Comparison of ENCODE assay signal across 37 mouse cellular contexts in genomic region chrX:7937667-7938066, GRCm38 (mm10). TPM values are rescaled to one million over a fixed set of nuclear protein-coding genes. Genes with fewer than 3 reads are reported as not detected.
DNase-seq lines count a peak whose midpoint lies in the region; ATAC-seq and TF ChIP-seq lines count a peak whose summit lies in the region.
"Had no signal": no experiment of that assay in that cellular context is flagged by ENCODE, and none has a peak within 500 bp of the region (broad histone marks: within the 10 kb centered on the region; RNA-seq: fewer than 3 reads in every experiment).

No protein-coding gene starts in this region.

- no peak overlapping the region for H3K4me3 ChIP-seq in ES-Bruce4 (ENCODE audit: low read depth, low read length)
- H3K4me3 ChIP-seq: embryonic facial prominence, embryonic 10.5 days; embryonic facial prominence, embryonic 13.5 days; heart, embryonic 12.5 days; heart, embryonic 15.5 days; hindbrain, embryonic 10.5 days; hindbrain, embryonic 13.5 days; intestine, embryonic 15.5 days had no signal

- in situ Hi-C loops in Patski (cut with MboI; ENCODE audit: low pct_unique_long_range_greater_than_20kb) = no loop called here

- no peaks in the 10 kb centered on the region for H3K9me3 ChIP-seq in ES-Bruce4 (replicated peaks; ENCODE audit: control insufficient read depth, insufficient read depth, low read length, poor library complexity, severe bottlenecking)
- H3K9me3 ChIP-seq: embryonic facial prominence, embryonic 13.5 days; heart, embryonic 12.5 days; heart, embryonic 15.5 days; hindbrain, embryonic 13.5 days; intestine, embryonic 15.5 days had no signal

- TF ChIP-seq CTCF in ES-Bruce4 (IDR thresholded peaks at IDR 0.05; ENCODE audit: low read depth, low read length) = no peak
- TF ChIP-seq CTCF in Patski (IDR thresholded peaks at IDR 0.05) = no peak

- no peak for TF ChIP-seq EP300 in ES-Bruce4 (IDR thresholded peaks at IDR 0.05; ENCODE audit: insufficient read depth, low read depth, low read length)

- H3K36me3 ChIP-seq in ES-Bruce4 (ENCODE audit: control insufficient read depth, insufficient read depth, low read length, poor library complexity, severe bottlenecking) = peaks cover 32% of the 10 kb centered on the region
- H3K36me3 ChIP-seq: intestine, embryonic 15.5 days had no signal

- no peak overlapping the region for H3K9ac ChIP-seq in ES-Bruce4 (ENCODE audit: low read depth, poor library complexity, severe bottlenecking)
- H3K9ac ChIP-seq: embryonic facial prominence, embryonic 13.5 days; forebrain, postnatal 0 days; heart, embryonic 12.5 days; heart, embryonic 15.5 days; hindbrain, embryonic 13.5 days; intestine, embryonic 15.5 days had no signal

- CTCF ChIA-PET in Patski (lab: Charles Lee) = no interaction called here

- no peak for TF ChIP-seq POLR2A in ES-Bruce4 (IDR thresholded peaks at IDR 0.05; ENCODE audit: insufficient read depth, low read length)

- POLR2A ChIA-PET in Patski (lab: Charles Lee) = no interaction called here

- H3K27me3 ChIP-seq in ES-Bruce4 (ENCODE audit: control insufficient read depth, insufficient read depth, low read length, poor library complexity, severe bottlenecking) (no peaks in the 10 kb centered on the region), Patski (peaks cover 10% of the 10 kb centered on the region)
- H3K27me3 ChIP-seq: CH12.LX; embryonic facial prominence, embryonic 13.5 days; heart, embryonic 12.5 days; heart, embryonic 15.5 days; hindbrain, embryonic 13.5 days; intestine, embryonic 15.5 days had no signal

- DNase-seq in adrenal gland, adult 2 months = peak; percentile 8
- DNase-seq in adrenal gland, adult 18-20 months (ENCODE audit: low spot score in 2 of 2) = no peak
- DNase-seq in Patski (ENCODE audit: low read depth, low spot score) (no peak), MN1 (ENCODE audit: low spot score) (no peak)
- no peak for DNase-seq in spleen, adult 12 weeks (ENCODE audit: low spot score)
- no peak for DNase-seq in urinary bladder, postnatal 14 days (ENCODE audit: low spot score)
- no peak for DNase-seq in frontal cortex, postnatal 36 days (ENCODE audit: low spot score in 2 of 2)
- DNase-seq: adrenal gland, postnatal 14 days; cerebellum, adult 11 months; cerebellum, adult 8-10 months; cerebellum, postnatal 10 days; cerebellum, postnatal 36 days; embryo, embryonic 11 days; forebrain, postnatal 0 days; gastrocnemius, postnatal 25 days; heart, adult 18-20 months; heart, postnatal 10 days; heart, postnatal 36 days; kidney, adult 11 months had no signal

- H3K27ac ChIP-seq in ES-Bruce4 (ENCODE audit: insufficient read depth, low read length) = peak overlapping the region; percentile 32; the same call in 1 of the 2 replicates
- H3K27ac ChIP-seq: embryonic facial prominence, embryonic 10.5 days; embryonic facial prominence, embryonic 13.5 days; heart, embryonic 15.5 days; hindbrain, embryonic 10.5 days; hindbrain, embryonic 13.5 days; intestine, embryonic 15.5 days had no signal

- H3K4me1 ChIP-seq in ES-Bruce4 (ENCODE audit: control insufficient read depth, insufficient read depth, low read length) = no peaks in the 10 kb centered on the region
- H3K4me1 ChIP-seq: embryonic facial prominence, embryonic 10.5 days; embryonic facial prominence, embryonic 13.5 days; heart, embryonic 12.5 days; heart, embryonic 15.5 days; hindbrain, embryonic 10.5 days; hindbrain, embryonic 13.5 days; intestine, embryonic 15.5 days had no signal

- ATAC-seq in Patski = peak; percentile 54
- ATAC-seq: activated CD4-positive, CD25-positive, alpha-beta regulatory T cell, adult 4 months; forebrain, embryonic 14.5 days; forebrain, postnatal 0 days; hindbrain, embryonic 16.5 days; intestine, embryonic 15.5 days had no signal

RNA-seq across cellular contexts. Expression of gene Eras, which starts 9.3 kb away (rescaled TPM):
- not detected for total RNA-seq in adrenal gland, adult 2 months (2021)
- not detected in 2 replicates for polyA plus RNA-seq in adrenal gland, adult 2 months (2012; rRNA removed)
- total RNA-seq in adrenal gland, adult 18-20 months (2021) = not detected
- polyA plus RNA-seq in ES-Bruce4 (2011; ENCODE audit: insufficient read depth, insufficient read length, low read depth, missing spikeins) = 31.2 and 31.7 TPM in 2 replicates
- polyA plus RNA-seq in Patski (2021) = not detected
- total RNA-seq: adrenal gland, postnatal 14 days; adrenal gland, postnatal 4 days; CH12.LX; forebrain, postnatal 0 days; gastrocnemius, adult 8-10 months; gastrocnemius, postnatal 25 days; heart, adult 18-20 months; heart, postnatal 10 days; heart, postnatal 36 days had no signal
- polyA plus RNA-seq: activated CD4-positive, CD25-positive, alpha-beta regulatory T cell, adult 4 months; cortical plate, adult 2 months; embryonic facial prominence, embryonic 10.5 days; embryonic facial prominence, embryonic 13.5 days; forebrain, embryonic 11.5 days; forebrain, embryonic 14.5 days; forebrain, postnatal 0 days; heart, embryonic 12.5 days; heart, embryonic 15.5 days; hindbrain, embryonic 10.5 days; hindbrain, embryonic 16.5 days; intestine, embryonic 15.5 days had no signal

RNA-seq across cellular contexts. Expression of gene Hdac6, which starts 10.0 kb away (rescaled TPM):
- total RNA-seq in adrenal gland, adult 2 months (2021) = 10 to 100 TPM; 13.3 to 16.1 TPM
- 23.2 and 25.2 TPM in 2 replicates for polyA plus RNA-seq in adrenal gland, adult 2 months (2012; rRNA removed)
- 10 to 100 TPM; 14.4 to 15.0 TPM for total RNA-seq in adrenal gland, adult 18-20 months (2021)
- polyA plus RNA-seq in ES-Bruce4 (2011; ENCODE audit: insufficient read depth, insufficient read length, low read depth, missing spikeins) (85.6 and 101 TPM in 2 replicates), Patski (2021) (159 TPM)

RNA-seq across cellular contexts. Expression of gene Pcsk1n, which starts 18.0 kb away (rescaled TPM):
- total RNA-seq in adrenal gland, adult 2 months (2021) = 10 to 100 TPM; 34.7 to 59.2 TPM
- polyA plus RNA-seq in adrenal gland, adult 2 months (2012; rRNA removed) = 223 and 268 TPM in 2 replicates
- total RNA-seq in adrenal gland, adult 18-20 months (2021) = 10 to 100 TPM; 48.9 to 64.9 TPM
- polyA plus RNA-seq in ES-Bruce4 (2011; ENCODE audit: insufficient read depth, insufficient read length, low read depth, missing spikeins) = 12.3 and 16.9 TPM in 2 replicates
- polyA plus RNA-seq in Patski (2021) = not detected
- total RNA-seq: CH12.LX; gastrocnemius, adult 8-10 months; gastrocnemius, postnatal 25 days; heart, postnatal 10 days had no signal
- polyA plus RNA-seq: activated CD4-positive, CD25-positive, alpha-beta regulatory T cell, adult 4 months had no signal

RNA-seq across cellular contexts. Expression of gene Gm10490, which starts 28.3 kb away (rescaled TPM):
- not detected for total RNA-seq in adrenal gland, adult 2 months (2021)
- not detected in 2 replicates for polyA plus RNA-seq in adrenal gland, adult 2 months (2012; rRNA removed)
- total RNA-seq in adrenal gland, adult 18-20 months (2021) = not detected
- polyA plus RNA-seq in ES-Bruce4 (2011; ENCODE audit: insufficient read depth, insufficient read length, low read depth, missing spikeins) (not detected in 2 replicates), Patski (2021) (not detected)
- total RNA-seq: adrenal gland, postnatal 14 days; adrenal gland, postnatal 4 days; CH12.LX; forebrain, postnatal 0 days; gastrocnemius, postnatal 25 days; heart, adult 18-20 months; heart, postnatal 10 days; heart, postnatal 36 days had no signal
- polyA plus RNA-seq: activated CD4-positive, CD25-positive, alpha-beta regulatory T cell, adult 4 months; cortical plate, adult 2 months; embryonic facial prominence, embryonic 13.5 days; forebrain, embryonic 11.5 days; forebrain, embryonic 14.5 days; forebrain, postnatal 0 days; frontal cortex, adult 2 months; gonadal fat pad, adult 2 months; heart, embryonic 12.5 days; heart, embryonic 15.5 days; hindbrain, embryonic 10.5 days; hindbrain, embryonic 13.5 days; hindbrain, embryonic 16.5 days; intestine, embryonic 15.5 days had no signal

RNA-seq across cellular contexts. Expression of gene Gm10491, which starts 30.0 kb away (rescaled TPM):
- total RNA-seq in adrenal gland, adult 2 months (2021) = not detected
- not detected in 2 replicates for polyA plus RNA-seq in adrenal gland, adult 2 months (2012; rRNA removed)
- total RNA-seq in adrenal gland, adult 18-20 months (2021) = not detected
- not detected in 2 replicates for polyA plus RNA-seq in ES-Bruce4 (2011; ENCODE audit: insufficient read depth, insufficient read length, low read depth, missing spikeins)
- not detected for polyA plus RNA-seq in Patski (2021)
- total RNA-seq: adrenal gland, postnatal 14 days; adrenal gland, postnatal 4 days; CH12.LX; forebrain, postnatal 0 days; gastrocnemius, adult 8-10 months; gastrocnemius, postnatal 25 days; heart, adult 18-20 months; heart, postnatal 10 days; heart, postnatal 36 days had no signal
- polyA plus RNA-seq: activated CD4-positive, CD25-positive, alpha-beta regulatory T cell, adult 4 months; cortical plate, adult 2 months; embryonic facial prominence, embryonic 10.5 days; embryonic facial prominence, embryonic 13.5 days; forebrain, embryonic 11.5 days; forebrain, embryonic 14.5 days; forebrain, postnatal 0 days; frontal cortex, adult 2 months; gonadal fat pad, adult 2 months; heart, embryonic 12.5 days; heart, embryonic 15.5 days; hindbrain, embryonic 10.5 days; hindbrain, embryonic 13.5 days; hindbrain, embryonic 16.5 days; intestine, embryonic 15.5 days had no signal

Comparison
In these comparisons a context has a peak if more than half of its experiments do, and no peak if none do; other contexts are left out.
1. RNA of gene Eras, which starts 9.3 kb away (polyA plus RNA-seq): 31.2 to 31.7 TPM in ES-Bruce4; not detected in Patski (single experiment) and not detected in adrenal gland, adult 2 months; every median in the first group is over 10 times any median in the second.
2. RNA of gene Pcsk1n, which starts 18.0 kb away (polyA plus RNA-seq): 223 to 268 TPM in adrenal gland, adult 2 months; 12.3 to 16.9 TPM in ES-Bruce4 and not detected in Patski (single experiment); every median in the first group is over 10 times any median in the second.